Mouse (Mus musculus): ENCODE data around the gene Tmed4.

DNA sequence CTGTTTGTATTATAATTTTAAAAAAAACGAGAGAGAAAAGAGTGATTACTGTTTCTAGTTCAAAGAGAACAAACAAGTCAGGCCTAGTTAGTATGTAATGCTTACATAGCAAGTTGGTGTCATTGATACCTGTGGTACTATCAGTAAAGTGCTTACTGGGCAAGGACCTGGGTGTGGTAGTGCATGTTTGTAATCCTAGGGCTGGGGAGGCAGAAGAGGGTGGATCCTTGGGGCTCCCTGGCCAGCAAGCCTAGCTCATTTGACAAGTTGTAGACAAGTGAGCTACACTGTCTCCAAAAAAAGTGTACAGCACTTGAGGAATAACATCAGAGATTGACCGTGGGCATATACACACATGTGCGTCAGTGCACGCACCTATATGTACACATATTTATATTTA, 20.0 kb upstream of the Tmed4 start:
- TF ChIP-seq CTCF (IDR thresholded peaks at IDR 0.05; ENCODE audit: extremely low read depth, insufficient read depth, low read length) (no peak), POLR2A (IDR thresholded peaks at IDR 0.05; ENCODE audit: extremely low read depth, insufficient read depth, low read length) (no peak)

Measured in cortical plate, adult 2 months (tissue).